Mouse (Mus musculus): Measurements from ENCODE around the gene Ddrgk1. TPM values are rescaled to one million over a fixed set of nuclear protein-coding genes. Genes with fewer than 3 reads are reported as not detected.

Ddrgk1 gene
- polyA plus RNA-seq, 1 experiment from 2014 or later, result 50.5 TPM

- Histone ChIP-seq H3K4me2 (ENCODE audit: low read length) (no peak overlapping the region), H3K9me3 (ENCODE audit: control insufficient read depth, low read length) (no peaks in the 10 kb centered on the region), H3K36me3 (ENCODE audit: control insufficient read depth, insufficient read depth, low read length) (no peaks in the 10 kb centered on the region), H3K4me3 (replicated peaks; ENCODE audit: low read depth, low read length) (no peak overlapping the region), H3K9ac (replicated peaks; ENCODE audit: low read length) (no peak overlapping the region), H3K27ac (replicated peaks; ENCODE audit: low read depth, low read length) (no peak overlapping the region), H3K4me1 (ENCODE audit: control insufficient read depth, insufficient read depth, low read length) (0 out of 2 replicates have a peak, but pooled peaks cover 8% of the 10 kb centered on the region), H3K27me3 (ENCODE audit: control insufficient read depth, insufficient read depth, low read length) (peaks cover 23% of the 10 kb centered on the region)
- no peak for ATAC-seq (ENCODE audit: low FRiP score, low TSS enrichment)
- no peak for DNase-seq
- WGBS, result 36% methylated on average over 3 of the region's 3 CpGs
These were observed 29.1 kb upstream of the Ddrgk1 start for GRCm38 (mm10) chr2:130693563-130693962.

GRCm38 (mm10) chr2:130689011-130689410, 24.6 kb upstream of the Ddrgk1 start:
- Histone ChIP-seq H3K27me3 (ENCODE audit: control insufficient read depth, insufficient read depth, low read length) (no peaks in the 10 kb centered on the region), H3K27ac (replicated peaks; ENCODE audit: low read depth, low read length) (no peak overlapping the region), H3K36me3 (ENCODE audit: control insufficient read depth, insufficient read depth, low read length) (peaks cover 12% of the 10 kb centered on the region), H3K9ac (replicated peaks; ENCODE audit: low read length) (no peak overlapping the region), H3K9me3 (ENCODE audit: control insufficient read depth, low read length) (no peaks in the 10 kb centered on the region), H3K4me3 (replicated peaks; ENCODE audit: low read depth, low read length) (no peak overlapping the region), H3K4me1 (ENCODE audit: control insufficient read depth, insufficient read depth, low read length) (no peaks in the 10 kb centered on the region), H3K4me2 (ENCODE audit: low read length) (no peak overlapping the region)
- WGBS, result 85% methylated on average over 2 of the region's 2 CpGs
- ATAC-seq (ENCODE audit: low FRiP score, low TSS enrichment), result no peak
- DNase-seq, result no peak

- no peak for DNase-seq
These were observed 21.0 kb upstream of the Ddrgk1 start for GRCm38 (mm10) chr2:130685426-130685825.

GRCm38 (mm10) chr2:130681531-130681930, 17.1 kb upstream of the Ddrgk1 start:
- H3K4me1 ChIP-seq (ENCODE audit: control insufficient read depth, insufficient read depth, low read length), result no peaks in the 10 kb centered on the region
- no peak for ATAC-seq (ENCODE audit: low FRiP score, low TSS enrichment)
- H3K27me3 ChIP-seq (ENCODE audit: control insufficient read depth, insufficient read depth, low read length), result no peaks in the 10 kb centered on the region
- no peak overlapping the region for H3K27ac ChIP-seq (replicated peaks; ENCODE audit: low read depth, low read length)
- peaks cover 85% of the 10 kb centered on the region for H3K36me3 ChIP-seq (ENCODE audit: control insufficient read depth, insufficient read depth, low read length)
- H3K4me2 ChIP-seq (ENCODE audit: low read length), result no peak overlapping the region
- H3K4me3 ChIP-seq (replicated peaks; ENCODE audit: low read depth, low read length), result no peak overlapping the region
- WGBS, result 81% methylated on average over 3 of the region's 3 CpGs
- DNase-seq, result no peak
- H3K9me3 ChIP-seq (ENCODE audit: control insufficient read depth, low read length), result no peaks in the 10 kb centered on the region
- no peak overlapping the region for H3K9ac ChIP-seq (replicated peaks; ENCODE audit: low read length)

More at GRCm38 (mm10) chr2:130685426-130685825, 21.0 kb upstream of the Ddrgk1 start:
- no peaks in the 10 kb centered on the region for H3K27me3 ChIP-seq (ENCODE audit: control insufficient read depth, insufficient read depth, low read length)
- no peaks in the 10 kb centered on the region for H3K9me3 ChIP-seq (ENCODE audit: control insufficient read depth, low read length)
- no peak overlapping the region for H3K4me2 ChIP-seq (ENCODE audit: low read length)
- WGBS, result 91% methylated on average over 9 of the region's 9 CpGs
- H3K36me3 ChIP-seq (ENCODE audit: control insufficient read depth, insufficient read depth, low read length), result peaks cover 46% of the 10 kb centered on the region
- H3K4me3 ChIP-seq (replicated peaks; ENCODE audit: low read depth, low read length), result no peak overlapping the region
- no peak overlapping the region for H3K9ac ChIP-seq (replicated peaks; ENCODE audit: low read length)
- H3K4me1 ChIP-seq (ENCODE audit: control insufficient read depth, insufficient read depth, low read length), result no peaks in the 10 kb centered on the region
- ATAC-seq (ENCODE audit: low FRiP score, low TSS enrichment), result no peak
- no peak overlapping the region for H3K27ac ChIP-seq (replicated peaks; ENCODE audit: low read depth, low read length)

GRCm38 (mm10) chr2:130679899-130680298, 15.4 kb upstream of the Ddrgk1 start:
- H3K9ac ChIP-seq (replicated peaks; ENCODE audit: low read length), result no peak overlapping the region
- no peak overlapping the region for H3K4me3 ChIP-seq (replicated peaks; ENCODE audit: low read depth, low read length)
- ATAC-seq (ENCODE audit: low FRiP score, low TSS enrichment) (no peak), DNase-seq (no peak)
- no peaks in the 10 kb centered on the region for H3K4me1 ChIP-seq (ENCODE audit: control insufficient read depth, insufficient read depth, low read length)
- H3K36me3 ChIP-seq (ENCODE audit: control insufficient read depth, insufficient read depth, low read length), result peaks cover 98% of the 10 kb centered on the region
- H3K27ac ChIP-seq (replicated peaks; ENCODE audit: low read depth, low read length), result no peak overlapping the region
- no peak overlapping the region for H3K4me2 ChIP-seq (ENCODE audit: low read length)
- 91% methylated on average over 6 of the region's 6 CpGs for WGBS
- H3K9me3 ChIP-seq (ENCODE audit: control insufficient read depth, low read length), result no peaks in the 10 kb centered on the region
- no peaks in the 10 kb centered on the region for H3K27me3 ChIP-seq (ENCODE audit: control insufficient read depth, insufficient read depth, low read length)

GRCm38 (mm10) chr2:130679154-130679553, 14.7 kb upstream of the Ddrgk1 start:
- H3K4me2 ChIP-seq (ENCODE audit: low read length), result no peak overlapping the region
- H3K9ac ChIP-seq (replicated peaks; ENCODE audit: low read length), result no peak overlapping the region
- H3K9me3 ChIP-seq (ENCODE audit: control insufficient read depth, low read length), result no peaks in the 10 kb centered on the region
- peaks cover 98% of the 10 kb centered on the region for H3K36me3 ChIP-seq (ENCODE audit: control insufficient read depth, insufficient read depth, low read length)
- ATAC-seq (ENCODE audit: low FRiP score, low TSS enrichment), result no peak
- H3K27me3 ChIP-seq (ENCODE audit: control insufficient read depth, insufficient read depth, low read length), result no peaks in the 10 kb centered on the region
- H3K4me1 ChIP-seq (ENCODE audit: control insufficient read depth, insufficient read depth, low read length), result no peaks in the 10 kb centered on the region
- H3K4me3 ChIP-seq (replicated peaks; ENCODE audit: low read depth, low read length), result no peak overlapping the region
- H3K27ac ChIP-seq (replicated peaks; ENCODE audit: low read depth, low read length), result no peak overlapping the region
- 95% methylated on average over 12 of the region's 12 CpGs for WGBS
- DNase-seq, result no peak

- Histone ChIP-seq H3K4me2 (ENCODE audit: low read length) (no peak overlapping the region), H3K9ac (replicated peaks; ENCODE audit: low read length) (no peak overlapping the region), H3K36me3 (ENCODE audit: control insufficient read depth, insufficient read depth, low read length) (peaks cover 98% of the 10 kb centered on the region), H3K27ac (replicated peaks; ENCODE audit: low read depth, low read length) (no peak overlapping the region), H3K4me1 (ENCODE audit: control insufficient read depth, insufficient read depth, low read length) (no peaks in the 10 kb centered on the region), H3K4me3 (replicated peaks; ENCODE audit: low read depth, low read length) (no peak overlapping the region), H3K9me3 (ENCODE audit: control insufficient read depth, low read length) (no peaks in the 10 kb centered on the region), H3K27me3 (ENCODE audit: control insufficient read depth, insufficient read depth, low read length) (no peaks in the 10 kb centered on the region)
- no peak for DNase-seq
- 93% methylated on average over 10 of the region's 10 CpGs for WGBS
- ATAC-seq (ENCODE audit: low FRiP score, low TSS enrichment), result no peak
These were observed 12.8 kb upstream of the Ddrgk1 start for GRCm38 (mm10) chr2:130677211-130677610.

GRCm38 (mm10) chr2:130667559-130667958, 3.1 kb upstream of the Ddrgk1 start, which contains the start of gene Itpa:
Gene Itpa, plus strand, starts transcription at chr2:130667610.
- peak within 1 kb of the TSS; percentile 66 for H3K4me3 ChIP-seq (replicated peaks; ENCODE audit: low read depth, low read length)
- DNase-seq, result peak; percentile 96
- WGBS, result 1% methylated on average over 31 of the region's 31 CpGs
- no peaks in the 10 kb centered on the region for H3K27me3 ChIP-seq (ENCODE audit: control insufficient read depth, insufficient read depth, low read length)
- peak within 1 kb of the TSS; percentile 88 for H3K4me2 ChIP-seq (ENCODE audit: low read length)
- peaks cover 23% of the 10 kb centered on the region for H3K4me1 ChIP-seq (ENCODE audit: control insufficient read depth, insufficient read depth, low read length)
- peaks cover 13% of the 10 kb centered on the region for H3K36me3 ChIP-seq (ENCODE audit: control insufficient read depth, insufficient read depth, low read length)
- peak within 1 kb of the TSS; percentile 68 for H3K9ac ChIP-seq (replicated peaks; ENCODE audit: low read length)
- H3K27ac ChIP-seq (replicated peaks; ENCODE audit: low read depth, low read length), result peak within 1 kb of the TSS; percentile 90
- ATAC-seq (ENCODE audit: low FRiP score, low TSS enrichment), result peak; percentile 72
- no peaks in the 10 kb centered on the region for H3K9me3 ChIP-seq (ENCODE audit: control insufficient read depth, low read length)

GRCm38 (mm10) chr2:130663342-130663741, 1.1 kb downstream of the Ddrgk1 start:
- DNase-seq, result no peak
- Histone ChIP-seq H3K9me3 (ENCODE audit: control insufficient read depth, low read length) (no peaks in the 10 kb centered on the region), H3K4me2 (ENCODE audit: low read length) (peak overlapping the region; percentile 82), H3K27ac (replicated peaks; ENCODE audit: low read depth, low read length) (peak overlapping the region; percentile 99), H3K9ac (replicated peaks; ENCODE audit: low read length) (peak overlapping the region; percentile 93), H3K4me1 (ENCODE audit: control insufficient read depth, insufficient read depth, low read length) (peaks cover 21% of the 10 kb centered on the region), H3K4me3 (replicated peaks; ENCODE audit: low read depth, low read length) (peak overlapping the region; percentile 61), H3K36me3 (ENCODE audit: control insufficient read depth, insufficient read depth, low read length) (peaks cover 28% of the 10 kb centered on the region), H3K27me3 (ENCODE audit: control insufficient read depth, insufficient read depth, low read length) (no peaks in the 10 kb centered on the region)
- WGBS, result 90% methylated on average over 11 of the region's 11 CpGs
- no peak for ATAC-seq (ENCODE audit: low FRiP score, low TSS enrichment)
